Mouse (Mus musculus): ENCODE data around the gene Pum1. TPM values are rescaled to one million over a fixed set of nuclear protein-coding genes. Genes with fewer than 3 reads are reported as not detected.

Pum1 gene
- total and polyA plus RNA-seq, 2 experiments from 2014 or later: 30.1 to 62.4 TPM

- 38% methylated on average over 2 of the region's 2 CpGs for WGBS
- Histone ChIP-seq H3K36me3 (replicated peaks; ENCODE audit: control insufficient read depth, insufficient read depth, low read length) (no peaks in the 10 kb centered on the region), H3K27ac (ENCODE audit: low read depth) (no peak overlapping the region), H3K9me3 (replicated peaks; ENCODE audit: control insufficient read depth, low read length) (no peaks in the 10 kb centered on the region), H3K27me3 (ENCODE audit: control insufficient read depth, insufficient read depth, low read length) (no peaks in the 10 kb centered on the region), H3K4me2 (ENCODE audit: low read depth, low read length) (no peak overlapping the region), H3K4me3 (ENCODE audit: low read depth, low read length) (no peak overlapping the region), H3K4me1 (ENCODE audit: control insufficient read depth, insufficient read depth) (peaks cover 23% of the 10 kb centered on the region), H3K9ac (replicated peaks; ENCODE audit: low read depth, low read length) (no peak overlapping the region)
- TF ChIP-seq EP300 (IDR thresholded peaks at IDR 0.05; ENCODE audit: low read depth) (no peak), CTCF (IDR thresholded peaks at IDR 0.05; ENCODE audit: low read depth) (no peak)
- DNase-seq (ENCODE audit: low spot score) (no peak), ATAC-seq (ENCODE audit: insufficient read depth, low read depth) (no peak)
These were observed 140.5 kb downstream of the Pum1 start for GRCm38 (mm10) chr4:130803591-130803990.

- Histone ChIP-seq H3K9me3 (replicated peaks; ENCODE audit: control insufficient read depth, low read length) (no peaks in the 10 kb centered on the region), H3K27ac (ENCODE audit: low read depth) (no peak overlapping the region), H3K4me3 (ENCODE audit: low read depth, low read length) (no peak overlapping the region), H3K4me1 (ENCODE audit: control insufficient read depth, insufficient read depth) (peaks cover 17% of the 10 kb centered on the region), H3K9ac (replicated peaks; ENCODE audit: low read depth, low read length) (no peak overlapping the region), H3K4me2 (ENCODE audit: low read depth, low read length) (no peak overlapping the region), H3K36me3 (replicated peaks; ENCODE audit: control insufficient read depth, insufficient read depth, low read length) (no peaks in the 10 kb centered on the region), H3K27me3 (ENCODE audit: control insufficient read depth, insufficient read depth, low read length) (no peaks in the 10 kb centered on the region)
- TF ChIP-seq EP300 (IDR thresholded peaks at IDR 0.05; ENCODE audit: low read depth) (no peak), CTCF (IDR thresholded peaks at IDR 0.05; ENCODE audit: low read depth) (no peak)
- no peak for ATAC-seq (ENCODE audit: insufficient read depth, low read depth)
- 56% methylated on average over 2 of the region's 2 CpGs for WGBS
- no peak for DNase-seq (ENCODE audit: low spot score)
These were observed 141.2 kb downstream of the Pum1 start for GRCm38 (mm10) chr4:130804292-130804691.

GRCm38 (mm10) chr4:130804771-130805361 lies 141.7 kb downstream of the Pum1 start:
- H3K4me3 ChIP-seq (ENCODE audit: low read depth, low read length): no peak overlapping the region
- WGBS: 50% methylated on average over 7 of the region's 7 CpGs
- H3K36me3 ChIP-seq (replicated peaks; ENCODE audit: control insufficient read depth, insufficient read depth, low read length): no peaks in the 10 kb centered on the region
- peaks cover 11% of the 10 kb centered on the region; the same call in 1 of the 2 replicates for H3K4me1 ChIP-seq (ENCODE audit: control insufficient read depth, insufficient read depth)
- ATAC-seq (ENCODE audit: insufficient read depth, low read depth) (no peak), DNase-seq (ENCODE audit: low spot score) (no peak)
- H3K27ac ChIP-seq (ENCODE audit: low read depth): peak overlapping the region; percentile 28; the same call in 1 of the 2 replicates
- H3K9me3 ChIP-seq (replicated peaks; ENCODE audit: control insufficient read depth, low read length): no peaks in the 10 kb centered on the region
- H3K4me2 ChIP-seq (ENCODE audit: low read depth, low read length): no peak overlapping the region
- H3K9ac ChIP-seq (replicated peaks; ENCODE audit: low read depth, low read length): 0 out of 2 replicates have a peak overlapping the region, but pooled peaks have one; percentile 6
- H3K27me3 ChIP-seq (ENCODE audit: control insufficient read depth, insufficient read depth, low read length): no peaks in the 10 kb centered on the region
- TF ChIP-seq CTCF (IDR thresholded peaks at IDR 0.05; ENCODE audit: low read depth) (no peak), EP300 (IDR thresholded peaks at IDR 0.05; ENCODE audit: low read depth) (no peak)

GRCm38 (mm10) chr4:130805746-130806145 lies 142.6 kb downstream of the Pum1 start:
- 69% methylated on average over 7 of the region's 7 CpGs for WGBS

GRCm38 (mm10) chr4:130806746-130807145 lies 143.6 kb downstream of the Pum1 start:
- no peak for ATAC-seq (ENCODE audit: insufficient read depth, low read depth)
- TF ChIP-seq CTCF (IDR thresholded peaks at IDR 0.05; ENCODE audit: low read depth): no peak
- no peak for TF ChIP-seq EP300 (IDR thresholded peaks at IDR 0.05; ENCODE audit: low read depth)
- WGBS: 86% methylated on average over 9 of the region's 9 CpGs

More at GRCm38 (mm10) chr4:130805746-130806145, 142.6 kb downstream of the Pum1 start:
- H3K36me3 ChIP-seq (replicated peaks; ENCODE audit: control insufficient read depth, insufficient read depth, low read length): no peaks in the 10 kb centered on the region
- H3K27ac ChIP-seq (ENCODE audit: low read depth): no peak overlapping the region
- no peak for DNase-seq (ENCODE audit: low spot score)
- peaks cover 10% of the 10 kb centered on the region; the same call in 1 of the 2 replicates for H3K4me1 ChIP-seq (ENCODE audit: control insufficient read depth, insufficient read depth)
- H3K4me2 ChIP-seq (ENCODE audit: low read depth, low read length): no peak overlapping the region
- no peak overlapping the region for H3K4me3 ChIP-seq (ENCODE audit: low read depth, low read length)
- no peak for ATAC-seq (ENCODE audit: insufficient read depth, low read depth)
- TF ChIP-seq EP300 (IDR thresholded peaks at IDR 0.05; ENCODE audit: low read depth): no peak
- TF ChIP-seq CTCF (IDR thresholded peaks at IDR 0.05; ENCODE audit: low read depth): no peak
- H3K9ac ChIP-seq (replicated peaks; ENCODE audit: low read depth, low read length): no peak overlapping the region
- no peaks in the 10 kb centered on the region for H3K27me3 ChIP-seq (ENCODE audit: control insufficient read depth, insufficient read depth, low read length)
- H3K9me3 ChIP-seq (replicated peaks; ENCODE audit: control insufficient read depth, low read length): no peaks in the 10 kb centered on the region

GRCm38 (mm10) chr4:130809784-130810183 lies 146.7 kb downstream of the Pum1 start:
- Histone ChIP-seq H3K27me3 (ENCODE audit: control insufficient read depth, insufficient read depth, low read length) (no peaks in the 10 kb centered on the region), H3K9ac (replicated peaks; ENCODE audit: low read depth, low read length) (no peak overlapping the region), H3K4me1 (ENCODE audit: control insufficient read depth, insufficient read depth) (peaks cover 6% of the 10 kb centered on the region; the same call in 1 of the 2 replicates), H3K27ac (ENCODE audit: low read depth) (no peak overlapping the region), H3K4me2 (ENCODE audit: low read depth, low read length) (no peak overlapping the region), H3K36me3 (replicated peaks; ENCODE audit: control insufficient read depth, insufficient read depth, low read length) (no peaks in the 10 kb centered on the region), H3K4me3 (ENCODE audit: low read depth, low read length) (no peak overlapping the region), H3K9me3 (replicated peaks; ENCODE audit: control insufficient read depth, low read length) (no peaks in the 10 kb centered on the region)
- WGBS: 50% methylated on average over 5 of the region's 5 CpGs
- ATAC-seq (ENCODE audit: insufficient read depth, low read depth) (no peak), DNase-seq (ENCODE audit: low spot score) (no peak)
- TF ChIP-seq CTCF (IDR thresholded peaks at IDR 0.05; ENCODE audit: low read depth) (no peak), EP300 (IDR thresholded peaks at IDR 0.05; ENCODE audit: low read depth) (no peak)

More at GRCm38 (mm10) chr4:130806746-130807145, 143.6 kb downstream of the Pum1 start:
- Histone ChIP-seq H3K4me2 (ENCODE audit: low read depth, low read length) (no peak overlapping the region), H3K36me3 (replicated peaks; ENCODE audit: control insufficient read depth, insufficient read depth, low read length) (no peaks in the 10 kb centered on the region), H3K9ac (replicated peaks; ENCODE audit: low read depth, low read length) (no peak overlapping the region), H3K9me3 (replicated peaks; ENCODE audit: control insufficient read depth, low read length) (no peaks in the 10 kb centered on the region), H3K4me3 (ENCODE audit: low read depth, low read length) (no peak overlapping the region), H3K27me3 (ENCODE audit: control insufficient read depth, insufficient read depth, low read length) (no peaks in the 10 kb centered on the region), H3K27ac (ENCODE audit: low read depth) (no peak overlapping the region), H3K4me1 (ENCODE audit: control insufficient read depth, insufficient read depth) (peaks cover 7% of the 10 kb centered on the region; the same call in 1 of the 2 replicates)
- no peak for DNase-seq (ENCODE audit: low spot score)

Data from heart, postnatal 0 days (tissue).